Mouse (Mus musculus) cerebellum, adult 2 months (tissue): ENCODE data around the gene Rasa2.

ENCODE experiments used
- CTCF ChIP-seq: fragments of 200-500 bp; IDR thresholded peaks from 2 replicates; pipeline ENCODE4 v1.5.1; 2011; ENCODE audit warnings: low read depth, mild to moderate bottlenecking, control low read depth, low read length, moderate library complexity, borderline replicate concordance; ENCODE audit not compliant: insufficient read depth
- POLR2A ChIP-seq: fragments of 200-500 bp; IDR thresholded peaks from 2 replicates; pipeline ENCODE4 v1.6.1; 2011; ENCODE audit warnings: low read length, control low read depth, borderline replicate concordance; ENCODE audit not compliant: insufficient read depth

DNA sequence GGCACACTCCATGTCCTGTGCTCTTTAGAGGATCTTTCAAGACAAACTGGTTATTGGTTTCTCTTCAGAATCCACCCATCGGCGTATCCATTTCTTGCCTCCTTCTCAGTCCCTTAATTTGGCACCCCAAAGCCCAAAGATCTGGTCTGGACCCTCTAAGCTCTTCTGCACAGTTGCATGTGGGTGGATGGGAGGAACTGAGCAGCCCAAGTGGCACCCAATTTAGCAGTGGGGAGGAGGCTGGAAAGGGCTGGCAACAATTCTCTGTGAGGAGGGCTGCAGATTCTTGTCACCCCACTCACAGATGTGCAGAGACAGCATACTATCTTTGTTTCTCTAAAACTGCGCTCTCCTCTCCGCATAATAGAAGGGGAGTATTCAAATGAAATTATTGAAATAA is 17.9 kb upstream of the Rasa2 start:
- TF ChIP-seq POLR2A (no peak), CTCF (no peak)
